Mouse (Mus musculus): ENCODE data around the gene Pak7. TPM values are rescaled to one million over a fixed set of nuclear protein-coding genes. Genes with fewer than 3 reads are reported as not detected.

Pak7 gene
- 0.20 TPM for polyA plus RNA-seq (2014; fragmentation: Illumina TruSeq; extraction: RNeasy Lipid Tissue Mini Kit (QIAGEN cat#74804); ENCODE audit: low read depth, low replicate concordance)

DNA sequence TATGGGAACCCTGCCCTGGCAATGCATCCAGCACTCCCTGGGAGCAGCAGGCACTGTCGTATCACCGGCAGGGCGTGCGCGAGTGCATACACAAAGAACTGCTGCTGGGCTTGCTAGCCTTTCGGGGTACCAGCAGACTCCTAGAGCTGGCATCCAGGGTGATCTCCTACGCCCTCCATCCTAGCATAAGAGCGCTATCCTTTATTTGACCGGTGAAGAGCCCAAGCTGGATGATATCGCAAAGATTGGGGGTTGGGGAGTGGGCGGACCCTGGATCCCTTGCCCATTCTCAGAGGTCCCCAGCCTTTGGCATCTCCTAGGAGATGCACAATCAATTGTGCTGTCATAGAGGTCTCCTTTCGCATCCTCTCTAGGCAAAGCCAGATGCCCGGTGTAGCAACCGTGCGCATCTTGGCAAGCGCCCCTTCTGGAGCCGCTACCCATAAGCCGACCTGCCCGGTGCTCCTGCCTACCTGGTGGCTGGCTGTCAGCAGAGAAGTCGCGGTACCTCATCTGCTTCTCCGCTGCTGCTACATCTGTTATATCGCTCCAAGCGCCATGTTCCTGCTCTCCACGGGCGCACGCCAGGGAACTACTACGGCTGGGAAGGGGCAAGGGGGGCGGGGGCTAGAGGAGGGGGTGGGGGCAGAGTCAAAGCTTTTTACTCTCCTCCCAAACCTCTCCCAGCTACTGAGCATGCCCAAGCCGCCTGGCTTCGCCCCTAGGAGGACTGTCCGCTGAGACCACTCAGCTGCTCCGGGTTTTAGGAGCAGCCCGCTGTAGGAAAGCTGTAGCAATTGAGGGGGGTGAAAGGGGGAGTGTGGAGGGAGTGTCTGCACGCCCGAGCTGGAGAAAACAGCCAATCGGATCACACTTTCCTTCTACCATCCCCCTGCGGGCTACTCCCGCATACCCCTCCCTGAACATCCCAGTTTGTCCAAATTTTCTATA lies at the start of gene Pak7:
Gene Pak7 (minus strand): TSS at position 787 of the 951 bp plus-strand sequence.

DNA sequence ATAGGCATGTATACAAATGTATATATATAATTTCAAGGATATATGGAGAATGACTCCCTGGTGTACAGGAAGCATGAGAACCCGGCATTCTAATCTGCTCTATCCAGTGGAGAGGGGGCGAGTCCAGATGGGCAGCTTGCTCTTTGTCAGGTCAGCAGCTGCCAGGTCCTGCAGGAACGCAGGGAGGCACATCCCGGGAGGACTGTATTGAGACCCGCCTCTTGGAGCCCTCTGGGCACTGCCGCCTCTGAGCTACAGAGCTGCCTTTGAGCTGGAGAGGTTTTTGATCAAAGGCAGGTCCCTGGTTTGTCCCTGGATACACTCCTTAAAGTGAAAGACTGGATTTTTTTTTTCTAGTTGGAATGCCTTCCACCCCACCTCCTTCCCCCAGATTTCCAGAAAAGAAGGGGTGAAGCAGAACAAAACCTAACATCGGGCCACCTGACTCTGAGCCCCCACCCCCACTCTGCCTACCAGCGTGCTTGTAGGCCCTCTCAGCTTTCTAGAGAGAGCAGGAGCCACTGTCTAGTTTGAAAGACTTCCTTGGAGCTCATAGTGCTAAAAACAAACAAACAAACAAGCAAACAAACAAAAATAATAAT lies 336.0 kb downstream of the Pak7 start, which contains the start of gene Lamp5:
Gene Lamp5 (plus strand): TSS at position 552 of the 602 bp plus-strand sequence.

Other genes starting within 250 kb of the Pak7 start
- gene Ankef1, start 113.9 kb upstream of the Pak7 start, polyA plus RNA-seq (2014; fragmentation: Illumina TruSeq; extraction: RNeasy Lipid Tissue Mini Kit (QIAGEN cat#74804); ENCODE audit: low read depth, low replicate concordance): 556 TPM